Mouse (Mus musculus) liver, embryonic 11.5 days (tissue): ENCODE measurements around the gene Ccl6. TPM values are rescaled to one million over a fixed set of nuclear protein-coding genes. Genes with fewer than 3 reads are reported as not detected.
A peak's percentile ranks its signal among the peaks of the same experiment; 100 is the strongest.

ENCODE experiments used
- ATAC-seq: fragments of 200-750 bp; cut with Nextera tagmentation; replicated peaks from 2 replicates; pipeline ENCODE4 v1.8.0; 2017; ENCODE audit warnings: moderate number of reproducible peaks, mild to moderate bottlenecking, moderate TSS enrichment, moderate library complexity; ENCODE audit not compliant: low FRiP score
- DNase-seq: peaks from one replicate; pipeline ENCODE4 v3.0.0-alpha.2; 2017; ENCODE audit warnings: low spot score
- H3K27ac ChIP-seq: fragments of 300-500 bp; sonication (generic); 2 replicates; pipeline ENCODE4 v1.5.1; 2014; ENCODE audit warnings: mild to moderate bottlenecking, low read depth, low read length, control low read depth
- H3K27me3 ChIP-seq: fragments of 300-500 bp; sonication (generic); replicated peaks from 2 replicates; pipeline ENCODE4 v1.6.1; 2014; ENCODE audit warnings: low read length, mixed read lengths; ENCODE audit not compliant: control insufficient read depth, insufficient read depth
- H3K36me3 ChIP-seq: fragments of 300-500 bp; sonication (generic); 2 replicates; pipeline ENCODE4 v1.6.1; 2014; ENCODE audit warnings: mild to moderate bottlenecking, low read length, moderate library complexity, mixed read lengths; ENCODE audit not compliant: control insufficient read depth, insufficient read depth
- H3K4me1 ChIP-seq: fragments of 300-500 bp; sonication (generic); replicated peaks from 2 replicates; pipeline ENCODE4 v1.6.1; 2014; ENCODE audit warnings: low read length, mixed read lengths; ENCODE audit not compliant: control insufficient read depth, insufficient read depth
- H3K4me2 ChIP-seq: fragments of 300-500 bp; sonication (generic); 2 replicates; pipeline ENCODE4 v1.6.1; 2014; ENCODE audit warnings: mild to moderate bottlenecking, control low read depth, moderate library complexity
- H3K4me3 ChIP-seq: fragments of 300-500 bp; sonication (generic); 2 replicates; pipeline ENCODE4 v1.5.1; 2014; ENCODE audit warnings: low read depth, low read length, control low read depth
- H3K9ac ChIP-seq: fragments of 300-500 bp; sonication (generic); 2 replicates; pipeline ENCODE4 v1.6.1; 2014; ENCODE audit warnings: low read depth, low read length, control low read depth
- H3K9me3 ChIP-seq: fragments of 300-500 bp; sonication (generic); 2 replicates; pipeline ENCODE4 v1.6.1; 2016; ENCODE audit warnings: low read length, inconsistent platforms, mixed read lengths; ENCODE audit not compliant: control insufficient read depth
- WGBS: fragments of 180-500 bp; shearing (Covaris S2); extraction: QIAGEN DNeasy Blood & Tissue Kit; methylation state at CpG from one replicate; pipeline ENCODE4 v1.1.7; 2014; 5-methylcytosine and 5-hydroxymethylcytosine counted together
- polyA plus RNA-seq: library from polyadenylated mRNA; unstranded; fragments of >200 nt; fragmentation: Nextera tagmentation; extraction: Ambion mirVana; gene quantifications from 2 replicates; pipeline ENCODE4 v1.2.1, GENCODE M21; 2014

Gene Ccl6
- polyA plus RNA-seq, 1 experiment from 2014 or later = 16.1 TPM

DNA sequence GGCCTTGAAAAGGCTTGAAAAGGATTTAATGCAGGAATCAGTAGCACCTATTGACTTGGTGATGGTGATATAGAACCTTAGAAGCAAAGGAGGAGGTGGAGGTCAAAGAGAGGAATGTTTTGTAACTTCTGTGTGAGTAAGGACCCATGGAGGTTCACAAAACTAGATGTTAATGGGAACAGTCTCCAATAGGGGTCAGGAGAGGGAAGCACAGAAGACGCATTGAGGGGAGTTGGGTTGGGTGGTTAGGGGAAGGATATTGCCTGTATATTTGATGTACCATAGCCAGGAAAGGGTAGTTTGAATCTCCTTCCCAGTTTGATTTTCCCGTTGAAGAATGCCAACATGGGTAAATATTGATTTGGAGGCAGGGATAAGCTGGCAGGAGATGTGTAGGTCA, 8.7 kb downstream of the Ccl6 start:
- H3K4me1 ChIP-seq = no peaks in the 10 kb centered on the region
- DNase-seq (no peak), ATAC-seq (no peak)
- no peaks in the 10 kb centered on the region for H3K9me3 ChIP-seq
- WGBS = 51% methylated on average over 2 of the region's 2 CpGs
- H3K27me3 ChIP-seq = no peaks in the 10 kb centered on the region
- no peak overlapping the region for H3K9ac ChIP-seq
- H3K27ac ChIP-seq = no peak overlapping the region
- H3K4me3 ChIP-seq = no peak overlapping the region
- no peak overlapping the region for H3K4me2 ChIP-seq
- no peaks in the 10 kb centered on the region for H3K36me3 ChIP-seq

DNA sequence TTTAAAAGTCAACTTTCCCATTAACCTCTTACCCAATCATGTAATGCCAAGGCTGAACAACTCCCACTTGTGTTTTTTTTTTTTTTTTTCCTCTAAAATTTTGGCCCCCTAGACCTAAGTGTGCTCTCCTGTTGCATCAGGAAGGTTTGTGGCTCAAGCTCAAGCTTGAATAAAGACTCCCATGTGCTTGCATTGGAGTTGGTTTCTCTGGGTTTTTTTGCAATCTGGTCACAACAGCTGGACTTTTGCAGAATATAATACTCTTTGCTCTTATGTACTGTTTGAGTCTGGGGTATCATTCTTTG, 9.5 kb downstream of the Ccl6 start:
- H3K4me3 ChIP-seq = no peak overlapping the region
- H3K9me3 ChIP-seq = no peaks in the 10 kb centered on the region
- no peak overlapping the region for H3K4me2 ChIP-seq
- H3K36me3 ChIP-seq = no peaks in the 10 kb centered on the region
- no peak for DNase-seq
- no peak overlapping the region for H3K27ac ChIP-seq
- H3K27me3 ChIP-seq = no peaks in the 10 kb centered on the region
- no peaks in the 10 kb centered on the region for H3K4me1 ChIP-seq
- no peak overlapping the region for H3K9ac ChIP-seq
- no peak for ATAC-seq

DNA sequence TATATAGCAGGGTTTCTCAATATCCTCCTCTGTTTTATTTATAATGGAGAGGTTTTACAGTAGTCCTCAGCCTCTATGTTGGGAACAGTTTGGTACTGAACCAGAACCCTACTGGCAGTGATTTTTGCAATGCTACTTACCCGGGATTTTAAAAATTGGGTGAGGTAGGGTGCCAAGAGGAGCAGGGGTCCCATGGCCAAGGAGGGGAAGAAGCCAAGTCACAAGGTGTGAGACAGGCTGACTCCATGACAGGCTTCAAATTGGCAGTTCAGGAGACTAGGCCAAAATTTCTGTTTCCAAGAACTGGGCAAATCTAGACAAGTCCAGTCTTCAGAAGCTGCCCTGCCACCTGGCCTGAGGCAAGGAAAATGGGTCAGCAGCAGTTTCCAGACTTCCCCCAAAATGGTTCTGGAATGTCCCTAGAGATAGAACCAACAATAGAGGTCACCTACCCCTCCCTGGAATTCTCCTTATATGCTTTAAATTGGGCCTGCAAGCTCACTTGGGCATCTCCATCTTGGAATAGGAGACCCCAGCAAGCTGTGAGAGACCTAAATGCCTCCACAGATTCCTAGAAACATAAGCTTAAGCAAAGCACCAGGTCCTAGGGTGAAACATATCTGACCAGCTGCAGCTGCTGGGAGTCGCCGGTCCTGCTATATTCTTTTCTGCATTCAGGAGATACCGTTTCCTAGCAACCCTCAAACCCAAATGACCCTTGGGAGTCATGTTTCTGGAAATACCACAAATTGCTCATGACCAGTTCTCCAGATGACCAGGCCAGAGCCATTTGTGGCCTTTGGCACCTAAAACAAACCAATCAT, 10.0 kb downstream of the Ccl6 start:
- WGBS = 58% methylated on average over 4 of the region's 4 CpGs
- no peaks in the 10 kb centered on the region for H3K27me3 ChIP-seq
- DNase-seq (no peak), ATAC-seq (no peak)
- H3K4me3 ChIP-seq = no peak overlapping the region
- no peak overlapping the region for H3K4me2 ChIP-seq
- no peaks in the 10 kb centered on the region for H3K36me3 ChIP-seq
- H3K27ac ChIP-seq = no peak overlapping the region
- no peak overlapping the region for H3K9ac ChIP-seq
- H3K4me1 ChIP-seq = no peaks in the 10 kb centered on the region
- H3K9me3 ChIP-seq = no peaks in the 10 kb centered on the region

DNA sequence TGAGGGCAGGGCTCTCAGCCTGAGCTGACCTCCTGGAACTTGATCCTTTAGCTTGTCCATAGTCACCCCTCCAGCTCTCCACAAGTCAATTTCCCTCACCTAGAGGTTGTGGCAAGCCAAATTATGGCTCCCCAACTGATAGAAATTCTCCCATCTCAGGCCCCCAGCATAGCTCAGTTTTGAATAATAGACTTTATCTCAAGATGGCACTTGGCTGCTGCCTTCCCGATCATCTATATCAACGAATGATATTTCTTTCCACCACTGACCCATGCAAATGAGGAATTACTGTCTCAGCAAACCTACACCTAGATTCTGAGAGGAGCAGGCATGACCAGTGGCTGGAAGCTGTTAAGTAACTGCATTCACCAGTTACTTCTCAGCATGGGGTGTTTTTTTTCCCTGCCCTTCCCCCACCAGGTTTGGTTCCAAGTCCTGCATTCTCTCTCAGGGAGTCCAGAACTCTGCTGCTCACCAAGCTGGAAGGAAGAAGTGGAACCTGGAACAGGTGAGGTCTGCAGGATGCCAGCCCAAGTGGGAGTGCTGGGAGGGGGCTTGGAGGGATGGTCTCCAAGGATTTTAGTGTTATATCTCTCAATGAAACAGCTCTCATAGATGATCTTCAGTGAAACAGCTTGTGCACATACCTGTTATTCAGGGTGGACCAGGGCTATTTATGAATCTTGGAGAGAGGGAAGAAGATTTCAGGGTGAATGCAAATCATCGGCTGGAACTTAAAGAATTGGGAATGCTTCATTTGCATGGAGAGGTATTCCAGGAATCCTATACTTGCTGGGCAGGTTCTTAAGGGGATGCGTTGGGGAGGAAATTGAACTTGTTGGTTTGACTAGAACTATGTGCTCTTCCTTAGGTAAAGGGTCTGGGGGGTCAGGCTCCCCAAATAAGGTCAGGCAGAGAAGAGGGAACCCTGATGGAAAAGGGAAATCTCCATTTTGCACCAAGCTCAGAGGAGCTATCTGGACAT, 11.0 kb downstream of the Ccl6 start:
- ATAC-seq = no peak
- Histone ChIP-seq H3K9me3 (no peaks in the 10 kb centered on the region), H3K9ac (no peak overlapping the region), H3K27ac (no peak overlapping the region), H3K27me3 (no peaks in the 10 kb centered on the region), H3K4me1 (no peaks in the 10 kb centered on the region), H3K4me3 (no peak overlapping the region), H3K4me2 (no peak overlapping the region), H3K36me3 (no peaks in the 10 kb centered on the region)
- 66% methylated on average over 4 of the region's 4 CpGs for WGBS
- DNase-seq = no peak

DNA sequence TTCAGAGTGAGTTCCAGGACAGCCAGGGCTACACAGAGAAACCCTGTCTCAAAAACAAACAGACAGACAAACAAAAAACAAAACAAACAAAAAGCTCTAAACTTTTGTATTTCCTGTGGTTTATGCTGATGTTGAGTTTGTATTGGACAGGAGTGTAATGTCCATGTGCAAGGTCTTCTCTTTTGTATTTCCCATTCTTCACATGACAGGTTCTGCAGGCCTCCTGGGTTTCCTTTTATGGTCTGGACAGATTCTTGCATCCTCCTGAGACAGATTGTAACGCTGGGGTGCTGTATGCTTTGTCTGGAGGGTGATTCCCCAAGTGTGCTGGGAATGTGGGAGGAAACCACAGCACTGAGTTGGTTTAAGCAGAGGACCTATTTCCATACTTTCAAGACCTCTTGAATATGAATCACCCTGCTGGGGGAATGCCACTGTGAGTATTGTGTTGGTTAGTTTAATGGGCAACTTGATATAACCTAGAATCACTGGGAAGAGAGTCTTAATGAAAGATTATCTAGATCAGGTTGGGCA, 12.1 kb downstream of the Ccl6 start:
- no peaks in the 10 kb centered on the region for H3K9me3 ChIP-seq
- DNase-seq = no peak
- H3K36me3 ChIP-seq = no peaks in the 10 kb centered on the region
- no peak overlapping the region for H3K9ac ChIP-seq
- 50% methylated on average over 1 of the region's 1 CpGs for WGBS
- H3K4me1 ChIP-seq = no peaks in the 10 kb centered on the region
- ATAC-seq = no peak
- H3K4me2 ChIP-seq = no peak overlapping the region
- H3K4me3 ChIP-seq = no peak overlapping the region
- H3K27ac ChIP-seq = no peak overlapping the region
- H3K27me3 ChIP-seq = no peaks in the 10 kb centered on the region

DNA sequence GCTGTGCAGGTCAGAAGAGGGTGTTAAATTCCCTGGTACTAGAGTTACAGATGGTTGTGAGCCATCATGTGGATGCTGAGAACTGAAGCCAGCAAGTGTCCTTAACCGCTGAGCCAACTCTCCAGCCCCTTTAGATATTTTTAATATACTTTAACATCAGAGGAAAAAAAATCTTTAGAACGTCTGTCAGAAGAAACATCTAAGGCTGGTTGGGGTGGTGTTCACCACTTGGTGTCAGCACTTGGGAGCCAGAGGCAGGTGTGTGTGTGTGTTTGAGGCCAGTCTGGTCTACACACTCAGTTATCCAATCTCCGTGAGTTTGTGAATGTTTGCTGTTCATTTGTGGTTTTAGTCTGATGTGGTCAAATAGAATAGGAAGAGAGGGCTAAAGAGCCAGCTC, 13.9 kb downstream of the Ccl6 start:
- Histone ChIP-seq H3K36me3 (no peaks in the 10 kb centered on the region), H3K4me3 (no peak overlapping the region), H3K4me2 (no peak overlapping the region), H3K27ac (no peak overlapping the region), H3K9ac (no peak overlapping the region), H3K4me1 (no peaks in the 10 kb centered on the region), H3K9me3 (no peaks in the 10 kb centered on the region), H3K27me3 (no peaks in the 10 kb centered on the region)
- ATAC-seq = no peak
- DNase-seq = no peak
- WGBS = 73% methylated on average over 3 of the region's 3 CpGs

GRCm38 (mm10) chr11:83578186-83578760, 14.6 kb downstream of the Ccl6 start, which contains the start of gene Ccl9:
TSS of gene Ccl9 (minus strand) at chr11:83578636.
- Histone ChIP-seq H3K9me3 (no peaks in the 10 kb centered on the region), H3K9ac (no peak within 1 kb of the TSS), H3K27ac (no peak within 1 kb of the TSS), H3K4me1 (no peaks in the 10 kb centered on the region), H3K27me3 (no peaks in the 10 kb centered on the region), H3K4me3 (no peak within 1 kb of the TSS), H3K4me2 (peak within 1 kb of the TSS; percentile 25; the same call in 1 of the 2 replicates), H3K36me3 (no peaks in the 10 kb centered on the region)
- DNase-seq (no peak), ATAC-seq (no peak)
- 52% methylated on average over 2 of the region's 2 CpGs for WGBS

GRCm38 (mm10) chr11:83576927-83577555, 15.8 kb downstream of the Ccl6 start:
- Histone ChIP-seq H3K27me3 (no peaks in the 10 kb centered on the region), H3K27ac (no peak overlapping the region), H3K36me3 (no peaks in the 10 kb centered on the region), H3K4me1 (no peaks in the 10 kb centered on the region), H3K4me3 (no peak overlapping the region), H3K9me3 (no peaks in the 10 kb centered on the region), H3K9ac (no peak overlapping the region), H3K4me2 (no peak overlapping the region)
- DNase-seq = no peak
- WGBS = 73% methylated on average over 4 of the region's 4 CpGs
- ATAC-seq = no peak
